Mouse (Mus musculus) liver, embryonic 11.5 days (tissue): Measurements from ENCODE around the gene Ppp3ca. TPM values are rescaled to one million over a fixed set of nuclear protein-coding genes. Genes with fewer than 3 reads are reported as not detected.

Experiments
- ATAC-seq: fragments of 200-750 bp; cut with Nextera tagmentation; replicated peaks from 2 replicates; pipeline ENCODE4 v1.8.0; 2017; ENCODE audit warnings: moderate number of reproducible peaks, mild to moderate bottlenecking, moderate TSS enrichment, moderate library complexity; ENCODE audit not compliant: low FRiP score
- DNase-seq: peaks from one replicate; pipeline ENCODE4 v3.0.0-alpha.2; 2017; ENCODE audit warnings: low spot score
- H3K27ac ChIP-seq: fragments of 300-500 bp; sonication (generic); 2 replicates; pipeline ENCODE4 v1.5.1; 2014; ENCODE audit warnings: mild to moderate bottlenecking, low read depth, low read length, control low read depth
- H3K27me3 ChIP-seq: fragments of 300-500 bp; sonication (generic); replicated peaks from 2 replicates; pipeline ENCODE4 v1.6.1; 2014; ENCODE audit warnings: low read length, mixed read lengths; ENCODE audit not compliant: control insufficient read depth, insufficient read depth
- H3K36me3 ChIP-seq: fragments of 300-500 bp; sonication (generic); 2 replicates; pipeline ENCODE4 v1.6.1; 2014; ENCODE audit warnings: mild to moderate bottlenecking, low read length, moderate library complexity, mixed read lengths; ENCODE audit not compliant: control insufficient read depth, insufficient read depth
- H3K4me1 ChIP-seq: fragments of 300-500 bp; sonication (generic); replicated peaks from 2 replicates; pipeline ENCODE4 v1.6.1; 2014; ENCODE audit warnings: low read length, mixed read lengths; ENCODE audit not compliant: control insufficient read depth, insufficient read depth
- H3K4me2 ChIP-seq: fragments of 300-500 bp; sonication (generic); 2 replicates; pipeline ENCODE4 v1.6.1; 2014; ENCODE audit warnings: mild to moderate bottlenecking, control low read depth, moderate library complexity
- H3K4me3 ChIP-seq: fragments of 300-500 bp; sonication (generic); 2 replicates; pipeline ENCODE4 v1.5.1; 2014; ENCODE audit warnings: low read depth, low read length, control low read depth
- H3K9ac ChIP-seq: fragments of 300-500 bp; sonication (generic); 2 replicates; pipeline ENCODE4 v1.6.1; 2014; ENCODE audit warnings: low read depth, low read length, control low read depth
- H3K9me3 ChIP-seq: fragments of 300-500 bp; sonication (generic); 2 replicates; pipeline ENCODE4 v1.6.1; 2016; ENCODE audit warnings: low read length, inconsistent platforms, mixed read lengths; ENCODE audit not compliant: control insufficient read depth
- WGBS: fragments of 180-500 bp; shearing (Covaris S2); extraction: QIAGEN DNeasy Blood & Tissue Kit; methylation state at CpG from one replicate; pipeline ENCODE4 v1.1.7; 2014; 5-methylcytosine and 5-hydroxymethylcytosine counted together
- polyA plus RNA-seq: library from polyadenylated mRNA; unstranded; fragments of >200 nt; fragmentation: Nextera tagmentation; extraction: Ambion mirVana; gene quantifications from 2 replicates; pipeline ENCODE4 v1.2.1, GENCODE M21; 2014

Ppp3ca gene
- polyA plus RNA-seq, 1 experiment from 2014 or later: 30.7 TPM

DNA sequence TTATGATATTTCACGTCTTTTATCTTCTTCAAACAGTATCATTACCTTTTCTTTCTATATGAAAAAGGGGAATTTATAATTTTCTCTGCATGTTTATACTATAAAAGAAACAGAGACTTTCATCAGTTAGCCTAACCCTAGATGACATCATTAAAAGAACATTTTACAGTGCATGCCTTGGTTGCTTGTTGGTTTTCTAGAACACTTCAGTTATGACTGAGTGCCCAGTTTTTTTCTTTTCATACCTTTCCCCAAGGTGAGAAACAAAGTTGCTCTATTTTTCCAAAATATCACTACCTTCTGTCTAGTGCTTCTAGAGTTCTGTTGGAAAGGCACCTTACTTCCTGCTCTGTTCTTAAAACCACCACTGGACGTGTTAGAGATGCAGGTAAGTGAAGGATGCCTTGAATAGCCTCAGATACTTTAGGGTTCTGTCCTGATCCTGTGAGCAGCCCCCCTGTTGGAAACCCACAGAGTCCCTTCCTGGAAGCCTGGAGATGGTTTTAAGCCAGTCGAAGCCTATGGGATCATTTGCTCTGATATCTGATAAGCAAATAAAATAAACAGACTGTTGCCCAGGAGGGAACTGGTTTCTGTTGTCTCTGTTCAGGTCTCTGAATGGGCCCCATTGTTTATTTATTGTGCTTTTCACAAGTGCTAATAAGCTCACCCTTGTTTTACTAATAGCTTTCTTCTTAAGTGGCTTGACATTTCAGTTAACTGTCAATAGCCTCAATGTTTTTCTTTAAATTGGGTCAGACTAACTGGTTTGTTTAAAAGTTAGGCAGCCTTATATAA lies 37.5 kb downstream of the Ppp3ca start:
- no peaks in the 10 kb centered on the region for H3K9me3 ChIP-seq

DNA sequence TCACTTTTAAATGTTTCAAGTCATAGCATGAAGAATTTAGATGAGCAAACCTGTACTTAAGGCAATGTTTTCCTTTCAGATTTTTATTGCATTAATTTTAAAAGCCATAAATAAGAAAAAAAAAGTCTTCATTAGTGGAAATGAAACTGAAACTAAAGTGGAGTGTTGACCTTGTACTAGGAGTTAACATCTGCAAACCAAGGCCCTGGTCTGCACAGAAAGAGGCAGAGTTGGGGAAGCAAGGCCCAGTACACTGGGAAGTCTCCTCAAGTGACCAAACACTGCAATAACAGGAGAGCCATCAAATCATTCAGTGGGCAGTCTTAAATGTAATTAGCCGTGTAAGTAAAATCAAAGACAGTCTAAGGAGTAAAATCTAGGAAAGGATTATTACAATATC lies 38.3 kb downstream of the Ppp3ca start:
- no peak overlapping the region for H3K27ac ChIP-seq

More for the DNA sequence above, 37.5 kb downstream of the Ppp3ca start:
- WGBS: 56% methylated on average over 3 of the region's 3 CpGs
- Histone ChIP-seq H3K27me3 (no peaks in the 10 kb centered on the region), H3K4me3 (no peak overlapping the region), H3K9ac (no peak overlapping the region), H3K4me1 (no peaks in the 10 kb centered on the region; the same call in 1 of the 2 replicates), H3K4me2 (no peak overlapping the region), H3K27ac (no peak overlapping the region), H3K36me3 (no peaks in the 10 kb centered on the region)
- DNase-seq (no peak), ATAC-seq (no peak)

DNA sequence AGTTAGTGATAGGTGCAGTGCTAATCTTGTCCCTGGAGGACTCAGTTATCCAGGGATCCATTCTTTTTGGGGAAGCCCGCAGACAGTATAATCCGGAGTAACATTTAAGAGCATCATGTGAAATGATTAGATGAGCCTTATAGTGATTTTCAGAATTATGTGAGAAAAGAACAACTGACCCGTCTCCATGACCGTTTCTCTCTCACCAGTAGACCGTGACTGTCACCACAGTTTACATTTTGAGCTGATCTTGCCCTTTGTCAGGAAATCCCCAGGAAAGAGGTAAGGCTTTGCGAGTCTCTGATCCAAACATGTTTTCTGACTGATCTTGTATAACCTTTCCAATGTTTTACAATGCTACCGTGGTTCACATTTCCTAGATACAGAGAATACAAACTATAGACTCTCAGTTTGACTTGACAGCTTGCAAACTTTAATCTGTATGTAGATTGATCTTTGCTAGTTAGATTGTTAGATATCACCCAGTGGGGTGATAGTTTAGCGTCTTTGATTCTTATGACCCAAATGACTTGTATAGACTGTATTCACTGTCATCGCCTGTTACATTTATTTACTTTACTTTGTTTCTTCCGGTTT lies 40.5 kb downstream of the Ppp3ca start:
- no peak overlapping the region for H3K27ac ChIP-seq
- no peaks in the 10 kb centered on the region for H3K27me3 ChIP-seq
- DNase-seq (no peak), ATAC-seq (no peak)
- no peak overlapping the region for H3K9ac ChIP-seq
- H3K4me3 ChIP-seq: no peak overlapping the region
- no peaks in the 10 kb centered on the region; the same call in 1 of the 2 replicates for H3K4me1 ChIP-seq
- H3K4me2 ChIP-seq: no peak overlapping the region
- no peaks in the 10 kb centered on the region for H3K36me3 ChIP-seq
- 68% methylated on average over 10 of the region's 10 CpGs for whole genome bisulfite sequencing
- no peaks in the 10 kb centered on the region for H3K9me3 ChIP-seq

More for the DNA sequence above, 38.3 kb downstream of the Ppp3ca start:
- no peak overlapping the region for H3K4me3 ChIP-seq
- ATAC-seq (no peak), DNase-seq (no peak)
- H3K36me3 ChIP-seq: no peaks in the 10 kb centered on the region
- H3K4me2 ChIP-seq: no peak overlapping the region
- no peaks in the 10 kb centered on the region for H3K27me3 ChIP-seq
- no peak overlapping the region for H3K9ac ChIP-seq
- 42% methylated on average over 1 of the region's 1 CpGs for WGBS
- H3K9me3 ChIP-seq: no peaks in the 10 kb centered on the region
- H3K4me1 ChIP-seq: no peaks in the 10 kb centered on the region; the same call in 1 of the 2 replicates

DNA sequence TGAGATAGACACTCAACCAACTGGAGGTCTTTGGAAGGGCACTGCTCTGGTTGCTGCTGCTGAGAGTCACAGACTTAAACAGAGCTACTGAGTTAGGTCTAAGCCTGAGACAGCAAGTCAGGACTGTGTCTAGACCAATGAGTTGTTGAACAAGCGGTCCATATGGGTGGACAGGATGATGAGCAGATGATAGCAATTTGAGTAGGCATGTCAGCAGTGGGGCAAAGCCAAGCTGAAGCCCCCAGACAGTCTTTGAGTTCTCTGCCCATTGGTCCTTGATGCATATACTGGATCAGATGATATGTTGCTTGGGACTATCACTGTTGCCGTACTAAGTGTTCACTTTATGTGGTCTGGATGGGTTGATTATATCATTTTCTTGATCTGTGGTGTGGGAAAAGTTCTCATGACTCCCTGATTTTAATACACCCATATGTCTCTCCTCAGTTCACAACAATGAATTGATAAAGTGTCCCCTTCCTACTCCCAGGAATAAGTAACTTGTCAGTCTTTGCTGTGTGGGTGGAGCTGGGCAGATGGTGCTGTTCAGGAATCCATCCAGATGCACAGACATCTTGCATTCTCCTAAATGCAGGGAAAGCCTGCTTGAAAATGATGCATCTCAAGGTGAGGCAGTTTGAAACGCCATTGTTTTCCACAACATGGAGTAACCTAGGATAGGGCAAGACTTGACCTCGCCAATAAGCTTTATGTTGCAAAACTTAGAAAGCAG lies 44.5 kb downstream of the Ppp3ca start:
- H3K4me2 ChIP-seq: no peak overlapping the region
- DNase-seq (no peak), ATAC-seq (no peak)
- WGBS: 83% methylated on average over 4 of the region's 4 CpGs
- H3K9ac ChIP-seq: no peak overlapping the region
- H3K27ac ChIP-seq: no peak overlapping the region
- H3K9me3 ChIP-seq: no peaks in the 10 kb centered on the region
- H3K4me3 ChIP-seq: no peak overlapping the region
- H3K36me3 ChIP-seq: no peaks in the 10 kb centered on the region
- no peaks in the 10 kb centered on the region for H3K27me3 ChIP-seq
- no peaks in the 10 kb centered on the region; the same call in 1 of the 2 replicates for H3K4me1 ChIP-seq

DNA sequence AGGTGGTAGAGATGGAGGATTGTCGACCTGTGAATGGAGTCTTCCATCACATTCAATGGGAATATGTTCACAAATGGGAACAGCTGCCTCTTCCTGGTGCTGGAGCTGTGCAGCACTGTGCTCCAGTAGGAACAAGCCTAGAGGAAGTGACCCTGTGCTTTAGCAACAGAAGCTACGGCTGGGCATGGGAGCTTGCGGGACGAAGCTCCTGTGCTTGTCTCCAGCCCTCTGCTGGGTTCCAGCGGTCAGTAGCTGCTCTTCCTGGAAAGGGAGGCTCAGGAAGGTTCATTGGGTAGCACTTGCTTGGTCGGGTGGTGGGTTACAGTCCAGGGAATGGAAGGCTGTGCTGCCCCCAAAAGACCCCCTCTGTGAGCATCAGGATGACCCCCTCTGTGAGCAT lies 46.3 kb downstream of the Ppp3ca start:
- Histone ChIP-seq H3K4me1 (no peaks in the 10 kb centered on the region), H3K4me2 (no peak overlapping the region), H3K27me3 (no peaks in the 10 kb centered on the region), H3K36me3 (no peaks in the 10 kb centered on the region), H3K27ac (no peak overlapping the region), H3K4me3 (no peak overlapping the region), H3K9ac (no peak overlapping the region), H3K9me3 (no peaks in the 10 kb centered on the region)
- 74% methylated on average over 6 of the region's 6 CpGs for WGBS
- no peak for DNase-seq
- ATAC-seq: no peak

DNA sequence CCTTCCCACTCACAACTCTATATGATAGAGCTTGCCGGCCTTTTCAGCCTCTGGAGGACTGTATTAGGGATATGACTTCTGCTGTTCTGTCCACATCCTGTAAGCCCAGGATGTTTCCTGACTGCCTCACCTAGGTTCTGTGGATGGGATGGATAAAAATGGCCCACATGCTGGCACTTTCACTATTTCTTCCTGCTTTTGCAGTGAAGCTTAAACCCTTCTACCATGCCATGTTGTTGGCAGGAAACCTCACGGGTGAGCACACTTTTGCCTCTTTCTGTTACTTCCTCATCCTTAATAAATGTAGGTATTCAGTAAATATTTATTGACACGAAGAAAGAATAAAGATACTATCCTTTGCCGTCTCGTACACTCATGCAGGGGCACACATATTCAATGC lies 48.5 kb downstream of the Ppp3ca start:
- H3K27me3 ChIP-seq: no peaks in the 10 kb centered on the region
- DNase-seq (no peak), ATAC-seq (no peak)
- H3K4me1 ChIP-seq: no peaks in the 10 kb centered on the region
- no peak overlapping the region for H3K27ac ChIP-seq
- H3K4me3 ChIP-seq: no peak overlapping the region
- H3K9ac ChIP-seq: no peak overlapping the region
- 84% methylated on average over 5 of the region's 5 CpGs for WGBS
- H3K4me2 ChIP-seq: no peak overlapping the region
- no peaks in the 10 kb centered on the region for H3K9me3 ChIP-seq
- no peaks in the 10 kb centered on the region for H3K36me3 ChIP-seq

- H3K4me1 ChIP-seq: no peaks in the 10 kb centered on the region
- H3K27ac ChIP-seq: no peak overlapping the region
- DNase-seq (no peak), ATAC-seq (no peak)
- 86% methylated on average over 4 of the region's 4 CpGs for WGBS
- no peak overlapping the region for H3K9ac ChIP-seq
- H3K4me2 ChIP-seq: no peak overlapping the region
- no peaks in the 10 kb centered on the region for H3K27me3 ChIP-seq
- H3K4me3 ChIP-seq: no peak overlapping the region
- no peaks in the 10 kb centered on the region for H3K36me3 ChIP-seq
- H3K9me3 ChIP-seq: no peaks in the 10 kb centered on the region
Observed at GRCm38 (mm10) chr3:136721241-136721640, 51.3 kb downstream of the Ppp3ca start.

DNA sequence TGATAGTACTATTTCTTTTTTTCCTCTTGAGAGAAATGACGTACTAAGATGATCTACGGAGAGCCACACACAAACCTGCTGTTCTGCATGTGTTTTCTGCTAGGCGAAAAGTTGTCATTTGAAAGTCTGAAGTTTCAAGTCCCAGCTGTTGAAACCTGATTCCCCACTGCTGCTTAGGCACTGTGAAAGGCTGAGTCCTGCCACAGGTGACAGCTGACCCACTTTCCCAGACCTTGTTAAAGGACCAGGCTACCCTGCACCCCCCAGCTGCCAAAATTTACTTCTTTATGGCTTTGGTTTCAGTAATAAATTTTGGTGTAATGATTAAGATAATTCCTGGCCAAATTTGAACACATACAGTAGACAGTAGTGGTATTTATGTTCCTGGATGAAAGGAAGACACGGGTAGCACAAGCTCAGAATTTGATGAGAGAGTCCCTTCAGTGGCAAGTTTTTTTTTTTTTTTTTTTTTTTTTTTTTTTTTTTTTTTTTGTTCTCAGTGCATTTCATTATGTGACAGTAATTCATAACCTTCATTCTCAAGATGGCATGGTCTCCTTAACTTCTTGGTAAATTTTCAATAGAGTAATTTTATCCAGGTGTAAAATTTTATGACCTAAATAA lies 52.0 kb downstream of the Ppp3ca start:
- H3K36me3 ChIP-seq: no peaks in the 10 kb centered on the region
- no peaks in the 10 kb centered on the region for H3K9me3 ChIP-seq
- no peak for ATAC-seq
- H3K4me2 ChIP-seq: no peak overlapping the region
- DNase-seq: no peak
- no peaks in the 10 kb centered on the region for H3K4me1 ChIP-seq
- H3K27me3 ChIP-seq: no peaks in the 10 kb centered on the region
- H3K27ac ChIP-seq: no peak overlapping the region
- H3K4me3 ChIP-seq: no peak overlapping the region
- H3K9ac ChIP-seq: no peak overlapping the region
- WGBS: 76% methylated on average over 4 of the region's 4 CpGs
